Comparison of ENCODE assay signal across 22 mouse cellular contexts in genomic region chr7:100904612-100905011, GRCm38 (mm10). TPM values are rescaled to one million over a fixed set of nuclear protein-coding genes. Genes with fewer than 3 reads are reported as not detected.
DNase-seq lines count a peak whose midpoint lies in the region; ATAC-seq lines count a peak whose summit lies in the region.
"Had no signal": no experiment of that assay in that cellular context is flagged by ENCODE, and none has a peak within 500 bp of the region (broad histone marks: within the 10 kb centered on the region; RNA-seq: fewer than 3 reads in every experiment).

No protein-coding gene starts in this region.

- peak overlapping the region; percentile 40; the same call in 1 of the 2 replicates for H3K9ac ChIP-seq in embryonic facial prominence, embryonic 13.5 days
- H3K9ac ChIP-seq in heart, embryonic 12.5 days, result no peak overlapping the region
- 0 out of 2 replicates have a peak overlapping the region, but pooled peaks have one; percentile 26 for H3K9ac ChIP-seq in kidney, embryonic 16.5 days (replicated peaks; ENCODE audit: low read length)
- 0 out of 2 replicates have a peak overlapping the region, but pooled peaks have one; percentile 31 for H3K9ac ChIP-seq in lung, embryonic 16.5 days (ENCODE audit: low read length)
- H3K9ac ChIP-seq: embryonic facial prominence, embryonic 12.5 days; forebrain, embryonic 12.5 days; hindbrain, embryonic 14.5 days; intestine, embryonic 15.5 days had no signal

- WGBS in embryonic facial prominence, embryonic 13.5 days, result 85% methylated on average over 5 of the region's 5 CpGs
- WGBS in embryonic facial prominence, embryonic 10.5 days, result 86% methylated on average over 5 of the region's 5 CpGs
- WGBS in heart, embryonic 10.5 days, result 86% methylated on average over 5 of the region's 5 CpGs
- WGBS in heart, embryonic 12.5 days, result 80% methylated on average over 5 of the region's 5 CpGs
- 76% methylated on average over 5 of the region's 5 CpGs for WGBS in kidney, embryonic 16.5 days
- WGBS in lung, embryonic 16.5 days, result 53% methylated on average over 5 of the region's 5 CpGs

- H3K36me3 ChIP-seq in embryonic facial prominence, embryonic 13.5 days, result peaks cover 32% of the 10 kb centered on the region
- H3K36me3 ChIP-seq in embryonic facial prominence, embryonic 10.5 days (replicated peaks), result peaks cover 51% of the 10 kb centered on the region
- H3K36me3 ChIP-seq in heart, embryonic 10.5 days, result peaks cover 20% of the 10 kb centered on the region
- H3K36me3 ChIP-seq in heart, embryonic 12.5 days, result peaks cover 5% of the 10 kb centered on the region
- peaks cover 14% of the 10 kb centered on the region for H3K36me3 ChIP-seq in kidney, embryonic 16.5 days (ENCODE audit: insufficient read depth, low read length)
- H3K36me3 ChIP-seq in lung, embryonic 16.5 days (ENCODE audit: control insufficient read depth, insufficient read depth, low read length), result peaks cover 7% of the 10 kb centered on the region; the same call in 1 of the 2 replicates
- H3K36me3 ChIP-seq: forebrain, embryonic 12.5 days; intestine, embryonic 15.5 days had no signal

- peaks cover 28% of the 10 kb centered on the region for H3K4me1 ChIP-seq in embryonic facial prominence, embryonic 13.5 days
- H3K4me1 ChIP-seq in embryonic facial prominence, embryonic 10.5 days, result peaks cover 24% of the 10 kb centered on the region
- H3K4me1 ChIP-seq in heart, embryonic 10.5 days, result peaks cover 42% of the 10 kb centered on the region
- H3K4me1 ChIP-seq in heart, embryonic 12.5 days (replicated peaks), result peaks cover 44% of the 10 kb centered on the region
- H3K4me1 ChIP-seq in kidney, embryonic 16.5 days (ENCODE audit: insufficient read depth, low read length), result peaks cover 32% of the 10 kb centered on the region
- H3K4me1 ChIP-seq in lung, embryonic 16.5 days (replicated peaks; ENCODE audit: control insufficient read depth, insufficient read depth, low read length), result peaks cover 40% of the 10 kb centered on the region

- DNase-seq in embryonic facial prominence, embryonic 10.5 days (ENCODE audit: low spot score), result no peak
- no peak for DNase-seq in heart, embryonic 10.5 days (ENCODE audit: low spot score)
- DNase-seq in kidney, adult 11 months, result no peak
- DNase-seq in lung, postnatal 10 days, result no peak
- DNase-seq: adrenal gland, postnatal 10 days; B cell, adult 2 months; cerebellum, adult 11 months; cerebellum, adult 8-10 months; cerebellum, postnatal 14 days; embryo, embryonic 11 days; gastrocnemius, postnatal 14 days had no signal

- no peaks in the 10 kb centered on the region for H3K27me3 ChIP-seq in embryonic facial prominence, embryonic 13.5 days
- no peaks in the 10 kb centered on the region for H3K27me3 ChIP-seq in embryonic facial prominence, embryonic 10.5 days (replicated peaks; ENCODE audit: low read depth, poor library complexity, severe bottlenecking)
- no peaks in the 10 kb centered on the region for H3K27me3 ChIP-seq in heart, embryonic 10.5 days (ENCODE audit: insufficient read depth, poor library complexity, severe bottlenecking)
- H3K27me3 ChIP-seq in heart, embryonic 12.5 days (replicated peaks), result no peaks in the 10 kb centered on the region
- H3K27me3 ChIP-seq in kidney, embryonic 16.5 days (ENCODE audit: insufficient read depth, low read length), result no peaks in the 10 kb centered on the region
- H3K27me3 ChIP-seq in lung, embryonic 16.5 days (ENCODE audit: control insufficient read depth, insufficient read depth, low read depth, low read length), result no peaks in the 10 kb centered on the region
- H3K27me3 ChIP-seq: embryonic facial prominence, embryonic 12.5 days; forebrain, embryonic 12.5 days; intestine, embryonic 15.5 days had no signal

- H3K27ac ChIP-seq in embryonic facial prominence, embryonic 13.5 days, result no peak overlapping the region
- H3K27ac ChIP-seq in embryonic facial prominence, embryonic 10.5 days (replicated peaks), result no peak overlapping the region
- H3K27ac ChIP-seq in heart, embryonic 10.5 days, result peak overlapping the region; percentile 37; the same call in 1 of the 2 replicates
- no peak overlapping the region for H3K27ac ChIP-seq in heart, embryonic 12.5 days (ENCODE audit: poor library complexity, severe bottlenecking)
- peak overlapping the region; percentile 33; the same call in 1 of the 2 replicates for H3K27ac ChIP-seq in kidney, embryonic 16.5 days (ENCODE audit: low read length)
- H3K27ac ChIP-seq in lung, embryonic 16.5 days (ENCODE audit: low read length), result peak overlapping the region; percentile 86
- H3K27ac ChIP-seq: embryonic facial prominence, embryonic 12.5 days; forebrain, embryonic 12.5 days; hindbrain, embryonic 10.5 days; hindbrain, embryonic 14.5 days; intestine, embryonic 15.5 days had no signal

- ATAC-seq in embryonic facial prominence, embryonic 13.5 days (ENCODE audit: insufficient number of reproducible peaks, insufficient read depth, low FRiP score, low TSS enrichment, low read depth), result no peak
- no peak for ATAC-seq in heart, embryonic 12.5 days (ENCODE audit: insufficient number of reproducible peaks, low FRiP score)
- no peak for ATAC-seq in kidney, embryonic 16.5 days (ENCODE audit: low FRiP score, low TSS enrichment)
- ATAC-seq in lung, embryonic 16.5 days (ENCODE audit: low read depth), result peak; percentile 24
- ATAC-seq: CD4-positive, CD25-positive, alpha-beta regulatory T cell, adult 4 months; forebrain, embryonic 16.5 days; intestine, embryonic 15.5 days had no signal

- H3K9me3 ChIP-seq in embryonic facial prominence, embryonic 13.5 days, result no peaks in the 10 kb centered on the region
- H3K9me3 ChIP-seq in embryonic facial prominence, embryonic 10.5 days, result no peaks in the 10 kb centered on the region
- H3K9me3 ChIP-seq in heart, embryonic 10.5 days, result no peaks in the 10 kb centered on the region
- H3K9me3 ChIP-seq in heart, embryonic 12.5 days (replicated peaks), result no peaks in the 10 kb centered on the region
- H3K9me3 ChIP-seq in kidney, embryonic 16.5 days (ENCODE audit: low read length), result no peaks in the 10 kb centered on the region
- no peaks in the 10 kb centered on the region for H3K9me3 ChIP-seq in lung, embryonic 16.5 days (ENCODE audit: control insufficient read depth, low read length)
- H3K9me3 ChIP-seq: embryonic facial prominence, embryonic 12.5 days; forebrain, embryonic 12.5 days; hindbrain, embryonic 10.5 days; intestine, embryonic 15.5 days had no signal

- H3K4me3 ChIP-seq in embryonic facial prominence, embryonic 13.5 days, result no peak overlapping the region
- no peak overlapping the region for H3K4me3 ChIP-seq in embryonic facial prominence, embryonic 10.5 days
- H3K4me3 ChIP-seq in heart, embryonic 10.5 days, result no peak overlapping the region
- no peak overlapping the region for H3K4me3 ChIP-seq in heart, embryonic 12.5 days
- no peak overlapping the region for H3K4me3 ChIP-seq in kidney, embryonic 16.5 days (ENCODE audit: low read length)
- H3K4me3 ChIP-seq in lung, embryonic 16.5 days (ENCODE audit: low read length), result no peak overlapping the region
- H3K4me3 ChIP-seq: embryonic facial prominence, embryonic 12.5 days; forebrain, embryonic 12.5 days; hindbrain, embryonic 10.5 days; intestine, embryonic 15.5 days had no signal

- H3K4me2 ChIP-seq in embryonic facial prominence, embryonic 13.5 days, result no peak overlapping the region
- H3K4me2 ChIP-seq in heart, embryonic 12.5 days, result no peak overlapping the region
- H3K4me2 ChIP-seq in kidney, embryonic 16.5 days (replicated peaks; ENCODE audit: low read depth, low read length), result no peak overlapping the region
- no peak overlapping the region for H3K4me2 ChIP-seq in lung, embryonic 16.5 days (ENCODE audit: low read depth, low read length)
- H3K4me2 ChIP-seq: embryonic facial prominence, embryonic 12.5 days; forebrain, embryonic 12.5 days; hindbrain, embryonic 14.5 days; intestine, embryonic 15.5 days had no signal

RNA-seq across cellular contexts. Expression of gene Arhgef17, which starts 27.3 kb away (rescaled TPM):
- polyA plus RNA-seq in embryonic facial prominence, embryonic 13.5 days (2015; fragmentation: Nextera tagmentation; extraction: Ambion mirVana), result 8.0 and 8.3 TPM in 2 replicates
- polyA plus RNA-seq in embryonic facial prominence, embryonic 10.5 days (2016; fragmentation: Nextera tagmentation; extraction: Ambion mirVana), result 9.3 and 9.8 TPM in 2 replicates
- polyA plus RNA-seq in heart, embryonic 10.5 days (2016; fragmentation: Nextera tagmentation; extraction: Ambion mirVana), result 7.9 and 10.1 TPM in 2 replicates
- polyA plus RNA-seq in heart, embryonic 12.5 days (2016; fragmentation: Nextera tagmentation; extraction: Ambion mirVana), result 8.7 and 10.6 TPM in 2 replicates
- 10.7 and 10.8 TPM in 2 replicates for polyA plus RNA-seq in kidney, embryonic 16.5 days (2015; fragmentation: Nextera tagmentation; extraction: Ambion mirVana)
- 10.6 and 11.8 TPM in 2 replicates for polyA plus RNA-seq in lung, embryonic 16.5 days (2015; fragmentation: Nextera tagmentation; extraction: Ambion mirVana)
- polyA plus RNA-seq: CD4-positive, CD25-positive, alpha-beta regulatory T cell, adult 4 months had no signal

RNA-seq across cellular contexts. Expression of gene Relt, which starts 41.4 kb away (rescaled TPM):
- polyA plus RNA-seq in embryonic facial prominence, embryonic 13.5 days (2015; fragmentation: Nextera tagmentation; extraction: Ambion mirVana), result 4.2 TPM in 2 replicates
- polyA plus RNA-seq in embryonic facial prominence, embryonic 10.5 days (2016; fragmentation: Nextera tagmentation; extraction: Ambion mirVana), result 4.8 and 5.2 TPM in 2 replicates
- polyA plus RNA-seq in heart, embryonic 10.5 days (2016; fragmentation: Nextera tagmentation; extraction: Ambion mirVana), result 4.4 and 5.3 TPM in 2 replicates
- polyA plus RNA-seq in heart, embryonic 12.5 days (2016; fragmentation: Nextera tagmentation; extraction: Ambion mirVana), result 4.1 TPM in 2 replicates
- polyA plus RNA-seq in kidney, embryonic 16.5 days (2015; fragmentation: Nextera tagmentation; extraction: Ambion mirVana), result 3.8 and 4.8 TPM in 2 replicates
- 3.0 and 3.8 TPM in 2 replicates for polyA plus RNA-seq in lung, embryonic 16.5 days (2015; fragmentation: Nextera tagmentation; extraction: Ambion mirVana)

Comparison
In these comparisons a context has a peak if more than half of its experiments do, and no peak if none do; other contexts are left out.
1. H3K27ac ChIP-seq: peak in heart, embryonic 10.5 days (single experiment), kidney, embryonic 16.5 days (single experiment) and lung, embryonic 16.5 days (single experiment); none in embryonic facial prominence, embryonic 13.5 days (single experiment), embryonic facial prominence, embryonic 10.5 days (single experiment) and heart, embryonic 12.5 days (single experiment).